Mouse (Mus musculus) bone marrow, adult 2 months (tissue): ENCODE measurements around the gene Ermard.

Experiments used
- CTCF ChIP-seq: fragments of 200-500 bp; IDR thresholded peaks from 2 replicates; pipeline ENCODE4 v1.5.1; 2011; ENCODE audit warnings: low read length, control low read depth; ENCODE audit not compliant: control insufficient read depth, insufficient read depth
- POLR2A ChIP-seq: fragments of 200-500 bp; IDR thresholded peaks from 2 replicates; pipeline ENCODE4 v1.6.1; 2011; ENCODE audit warnings: low read depth, mild to moderate bottlenecking, control low read depth, low read length, borderline replicate concordance; ENCODE audit not compliant: control insufficient read depth

GRCm38 (mm10) chr17:15115550-15115949 is 74.5 kb downstream of the Ermard start:
- TF ChIP-seq CTCF (no peak), POLR2A (no peak)
